Mouse (Mus musculus): ENCODE data around the gene Mvb12b. TPM values are rescaled to one million over a fixed set of nuclear protein-coding genes. Genes with fewer than 3 reads are reported as not detected.
A peak's percentile ranks its signal among the peaks of the same experiment; 100 is the strongest.

The Mvb12b gene
- total and polyA plus RNA-seq, 3 experiments: 16.3 to 27.8 (median 23.3) TPM

DNA sequence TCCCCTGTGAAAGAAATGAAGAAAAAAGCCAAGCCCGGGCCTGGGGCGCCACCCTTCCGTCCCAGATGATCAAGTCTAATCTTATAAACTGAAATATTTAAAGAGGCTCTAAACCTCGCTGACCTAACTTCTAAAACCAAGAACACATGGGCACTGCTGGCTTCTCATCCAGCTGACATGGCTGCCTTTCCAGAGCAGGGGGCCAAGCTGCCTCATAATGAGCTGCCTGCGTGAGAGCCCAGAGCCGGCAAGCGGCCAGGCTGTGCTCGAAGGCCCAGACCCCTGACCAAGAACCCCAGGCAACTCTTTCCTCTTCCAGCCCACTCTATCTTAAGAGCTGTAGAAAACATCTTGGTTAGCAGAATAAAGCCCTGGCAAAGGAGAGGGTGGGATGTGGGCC lies 73.2 kb downstream of the Mvb12b start:
- DNase-seq: no peak

DNA sequence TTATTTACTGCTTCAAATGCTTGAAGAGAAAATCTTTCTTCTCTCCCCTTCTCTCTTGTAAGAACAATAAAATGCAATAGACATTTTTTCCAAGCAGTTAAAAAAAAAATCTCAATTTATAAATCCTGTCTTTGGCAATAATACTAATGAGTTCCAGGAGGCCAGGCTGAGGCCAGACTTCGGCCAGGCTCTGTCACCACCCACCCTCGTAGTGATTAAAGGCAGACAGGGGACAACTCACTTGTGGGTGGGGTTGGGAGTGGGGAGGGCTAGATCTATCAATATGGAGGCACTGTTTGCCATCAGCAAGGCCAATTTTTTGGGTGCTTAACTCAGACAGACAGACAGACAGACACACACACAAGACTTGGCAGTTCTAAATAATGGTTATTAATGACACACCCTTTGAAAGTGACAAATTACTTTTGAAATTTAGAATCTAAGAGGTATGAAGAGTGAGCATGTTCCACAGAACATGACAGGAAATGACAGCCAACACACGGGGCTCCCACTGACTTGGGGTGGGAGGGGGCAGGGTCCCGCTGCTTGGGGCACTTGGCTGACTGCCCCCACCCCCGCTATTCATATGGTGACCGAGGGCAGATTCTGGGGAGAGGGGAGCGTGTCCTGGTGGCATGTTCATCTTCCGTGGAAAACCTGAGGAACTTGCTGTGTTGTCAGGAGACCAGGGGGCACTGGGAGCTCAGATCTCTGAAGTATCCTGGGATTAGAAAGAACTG lies 74.1 kb downstream of the Mvb12b start:
- no peak for DNase-seq

DNA sequence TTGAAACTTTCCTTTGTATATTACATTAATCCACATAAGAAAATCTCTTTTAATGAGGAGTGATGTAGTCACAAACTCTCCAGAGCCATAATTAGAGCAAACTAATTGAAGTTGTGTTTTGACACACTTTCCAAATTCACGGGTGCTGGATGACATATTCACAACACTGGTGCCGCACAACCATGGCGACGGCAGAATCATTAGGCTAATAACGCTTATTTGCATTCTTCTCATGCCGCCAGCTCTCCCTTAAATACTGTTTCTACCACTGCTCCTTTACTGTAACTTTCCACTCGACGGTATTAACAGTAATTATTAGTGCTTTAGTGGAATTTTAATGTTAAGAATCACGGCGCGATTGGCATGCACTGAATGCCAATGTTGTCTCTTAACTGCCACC lies 74.8 kb downstream of the Mvb12b start:
- DNase-seq: no peak

DNA sequence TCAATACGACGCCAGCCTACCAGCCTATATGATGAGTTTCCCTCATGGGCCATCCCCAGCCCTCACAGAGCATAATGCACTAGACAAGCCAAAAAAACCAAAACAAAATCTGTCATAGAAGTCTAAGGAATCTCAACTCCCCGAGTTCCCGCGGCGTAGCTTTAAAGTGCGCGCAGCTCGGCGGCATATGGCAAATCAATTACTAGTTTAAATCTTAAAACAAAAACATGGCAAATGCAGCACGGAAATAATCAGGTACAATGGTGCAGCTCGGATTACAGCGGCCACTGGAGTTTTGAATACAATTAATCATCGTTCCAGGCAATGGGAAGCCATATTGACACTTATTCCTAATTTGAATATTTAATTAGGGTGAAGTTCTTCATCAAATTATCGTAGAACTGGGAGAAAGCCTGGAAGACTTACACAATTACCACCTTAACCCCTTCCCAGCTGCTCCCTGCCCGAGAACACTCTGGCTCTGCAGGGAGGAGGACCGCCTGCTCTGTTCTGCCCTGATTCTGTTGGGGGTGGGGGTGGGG lies 76.3 kb downstream of the Mvb12b start:
- DNase-seq: no peak

DNA sequence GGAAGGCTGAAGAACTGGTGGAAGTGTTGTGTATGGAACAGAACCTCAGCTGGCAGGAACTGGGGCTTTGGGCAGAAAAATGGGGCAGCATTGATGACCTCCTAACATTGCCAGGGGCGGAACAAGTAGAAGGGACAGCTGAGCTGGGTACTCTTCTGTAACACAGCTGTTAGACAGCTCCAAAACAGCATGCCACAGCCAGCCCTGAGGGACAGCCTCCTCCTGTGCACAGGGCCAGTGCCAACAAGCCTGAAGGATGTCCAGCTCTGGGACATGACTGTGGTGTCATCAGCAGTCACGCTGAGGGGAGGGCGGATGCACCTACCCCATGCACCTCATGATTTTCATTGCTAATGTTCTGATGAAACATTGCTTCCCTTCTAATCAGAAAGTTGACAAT lies 78.7 kb downstream of the Mvb12b start:
- no peak for DNase-seq

DNA sequence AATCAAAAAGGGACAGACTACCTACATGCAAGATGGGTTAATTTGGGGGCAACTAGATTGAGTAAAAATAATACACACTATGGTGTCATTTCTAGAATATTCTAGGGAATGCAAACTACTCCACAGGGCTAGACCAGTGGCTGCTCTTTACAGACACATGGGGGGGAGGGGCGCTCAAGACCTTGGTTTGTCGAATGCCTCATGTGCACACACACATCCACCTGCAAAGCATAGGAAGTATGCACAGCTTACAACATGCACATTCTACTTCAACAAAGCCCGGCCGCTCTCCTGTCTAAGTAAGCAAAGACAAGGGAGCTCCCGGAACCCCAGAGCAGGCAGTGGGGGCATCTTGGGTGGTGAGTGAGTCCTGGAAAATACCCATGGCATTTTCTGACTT lies 79.7 kb downstream of the Mvb12b start:
- no peak for DNase-seq

DNA sequence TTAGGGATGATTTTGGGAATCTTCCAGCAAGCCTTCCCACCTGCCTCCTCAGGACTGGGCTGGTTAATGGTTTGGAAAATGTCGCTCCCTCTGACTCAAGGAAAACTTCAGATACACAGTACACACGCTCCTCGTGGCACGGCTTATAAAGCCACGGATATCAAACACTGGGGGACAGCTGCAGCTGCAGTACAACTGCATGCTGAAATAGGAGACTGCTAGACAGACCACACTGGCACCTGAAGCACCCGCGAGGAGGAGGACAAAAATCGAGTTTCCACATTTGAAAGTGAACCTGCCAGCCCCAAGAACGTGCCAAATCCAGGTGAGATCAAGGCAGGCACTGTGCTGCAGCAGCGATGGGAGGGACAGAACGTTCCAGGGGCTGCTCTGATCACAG lies 82.1 kb downstream of the Mvb12b start:
- no peak for DNase-seq

DNA sequence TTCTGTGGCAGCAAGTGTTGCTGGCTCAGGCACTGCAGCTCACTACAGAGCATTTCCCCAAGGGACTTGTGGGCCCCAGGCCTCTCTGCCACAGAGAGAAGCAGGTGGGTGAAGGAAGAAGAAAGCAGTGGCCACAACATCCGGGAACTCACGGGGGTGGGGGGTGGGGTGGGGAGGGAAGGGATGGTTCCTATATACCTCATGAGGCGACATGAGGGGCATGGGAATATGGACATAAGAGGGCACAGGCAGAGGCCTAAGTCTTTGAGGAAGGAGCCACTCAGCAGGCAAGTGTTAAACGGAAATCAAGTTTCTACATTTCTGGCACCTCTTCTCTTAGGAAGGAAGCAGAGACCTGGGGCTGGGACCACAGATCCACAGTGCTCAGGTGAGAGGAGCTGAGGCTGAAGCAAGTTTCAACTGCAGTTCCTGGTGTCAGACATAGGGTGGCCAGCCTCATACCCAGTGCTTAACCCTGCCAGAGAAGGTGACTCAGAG lies 84.0 kb downstream of the Mvb12b start:
- no peak for DNase-seq

DNA sequence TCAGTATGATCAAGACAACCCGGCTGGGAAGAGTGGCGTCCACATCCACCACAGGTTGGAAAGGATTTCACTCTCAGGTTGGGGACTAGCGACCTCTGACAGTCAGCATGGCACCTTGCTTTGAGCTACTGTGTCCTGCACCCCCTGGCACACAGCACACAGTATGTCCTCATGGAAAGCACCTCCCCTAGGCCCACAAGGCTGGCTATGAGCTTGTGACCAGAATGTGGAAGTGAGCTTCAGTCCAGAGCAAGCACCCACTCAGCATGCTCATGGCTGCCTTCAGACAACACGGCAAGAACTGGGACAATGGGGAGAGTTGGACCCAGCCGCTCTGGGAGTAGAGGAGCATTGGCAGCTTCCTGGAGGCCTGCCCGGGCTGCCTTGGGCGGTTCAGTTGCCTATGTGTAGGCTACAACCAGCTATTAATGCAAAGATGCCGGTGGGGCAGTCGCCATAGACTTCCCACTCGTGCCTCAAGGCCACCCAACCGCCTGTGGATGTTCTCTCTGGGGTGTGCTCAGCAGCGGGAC lies 84.6 kb downstream of the Mvb12b start:
- no peak for DNase-seq

DNA sequence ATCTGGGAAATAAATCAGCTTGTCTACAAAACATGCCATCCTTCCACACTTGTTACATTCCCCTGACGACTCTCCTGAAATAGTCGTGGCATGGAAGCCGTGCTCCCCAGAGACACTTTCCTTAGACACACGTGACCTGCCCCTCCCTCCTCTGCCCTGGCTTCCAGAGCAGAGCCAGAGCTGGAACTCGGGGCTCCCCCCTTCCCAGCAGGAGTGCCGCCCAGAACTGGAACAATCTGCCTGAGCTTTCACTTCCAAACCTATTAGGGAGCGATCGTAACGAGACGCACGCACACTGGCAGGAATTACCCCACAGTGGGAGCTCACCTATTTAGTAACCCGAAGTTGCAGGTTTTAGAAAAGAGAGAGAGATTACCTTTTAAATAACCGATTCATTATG lies 86.0 kb downstream of the Mvb12b start:
- DNase-seq: no peak

DNA sequence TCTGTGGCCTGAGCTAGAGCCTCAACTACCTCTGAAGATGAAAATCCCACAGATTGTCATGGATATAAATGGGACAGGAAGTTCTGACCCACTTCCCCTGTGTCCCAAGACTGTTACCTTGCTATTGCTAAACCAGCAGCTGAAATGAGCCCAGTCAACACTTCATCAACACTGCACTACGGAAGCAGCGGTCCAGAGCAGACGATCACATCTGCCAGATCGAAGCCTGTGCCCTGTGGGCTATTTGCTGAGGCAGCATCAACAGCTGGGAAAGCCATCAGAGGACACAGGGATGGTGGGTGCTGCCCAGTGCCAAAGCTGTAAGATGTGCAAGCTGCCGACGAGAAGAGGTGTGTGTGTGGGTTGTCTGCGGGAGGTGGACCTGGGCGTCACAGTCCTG lies 86.4 kb downstream of the Mvb12b start:
- no peak for DNase-seq

DNA sequence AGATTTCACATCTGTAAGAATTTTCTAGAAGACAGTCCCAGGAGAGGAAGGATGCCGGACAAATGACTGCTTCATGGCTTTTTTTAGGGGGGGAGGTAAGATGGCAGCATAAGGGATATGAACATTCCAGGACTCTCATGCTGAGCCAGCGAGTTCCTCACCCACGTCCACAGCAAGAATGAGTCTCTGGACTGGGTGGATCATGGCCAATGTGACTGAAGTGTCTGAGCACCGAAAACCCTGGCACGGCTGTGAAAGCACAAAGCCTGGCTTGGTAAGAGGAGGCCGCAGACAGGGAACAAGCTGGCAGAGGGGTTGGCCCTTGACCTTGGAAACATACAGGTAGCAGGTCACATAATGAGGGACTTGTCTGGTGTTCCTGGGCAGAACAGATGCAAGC lies 87.5 kb downstream of the Mvb12b start:
- DNase-seq: no peak

DNA sequence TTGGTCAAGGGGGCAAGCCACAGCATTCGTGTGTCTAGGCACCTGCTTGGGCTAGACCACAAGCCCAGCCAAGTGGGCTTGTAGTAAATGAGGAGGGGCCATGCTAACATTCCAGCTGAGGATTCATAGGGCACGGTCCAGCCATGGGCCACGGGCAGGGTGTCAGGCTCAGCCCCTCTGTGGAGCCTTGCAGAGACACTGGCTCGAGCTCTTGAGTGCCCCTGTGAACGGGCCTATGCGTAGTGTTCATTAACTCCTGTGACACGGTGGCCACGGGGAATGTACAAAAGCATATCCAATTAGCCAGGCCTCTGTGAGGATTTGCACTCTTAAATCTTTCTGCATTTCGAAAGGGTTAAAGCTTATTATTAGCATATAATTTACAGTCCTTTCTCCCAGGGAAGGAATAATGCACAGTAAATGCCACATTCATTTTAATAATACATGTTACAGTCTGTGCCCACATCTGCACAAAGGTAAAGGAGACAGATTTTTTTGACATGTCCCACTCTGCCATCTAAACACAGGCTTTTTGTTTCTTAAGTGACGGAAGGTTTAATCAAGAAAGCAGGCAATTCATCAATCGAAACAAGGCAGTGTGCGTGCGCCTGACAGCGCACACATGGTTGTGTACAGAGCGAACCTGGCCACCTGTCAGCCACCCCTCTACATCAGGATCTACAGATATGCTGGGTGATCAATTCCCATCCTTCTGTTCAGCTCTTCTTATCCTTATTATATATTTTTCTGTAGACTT lies 91.9 kb downstream of the Mvb12b start:
- no peak for DNase-seq

DNA sequence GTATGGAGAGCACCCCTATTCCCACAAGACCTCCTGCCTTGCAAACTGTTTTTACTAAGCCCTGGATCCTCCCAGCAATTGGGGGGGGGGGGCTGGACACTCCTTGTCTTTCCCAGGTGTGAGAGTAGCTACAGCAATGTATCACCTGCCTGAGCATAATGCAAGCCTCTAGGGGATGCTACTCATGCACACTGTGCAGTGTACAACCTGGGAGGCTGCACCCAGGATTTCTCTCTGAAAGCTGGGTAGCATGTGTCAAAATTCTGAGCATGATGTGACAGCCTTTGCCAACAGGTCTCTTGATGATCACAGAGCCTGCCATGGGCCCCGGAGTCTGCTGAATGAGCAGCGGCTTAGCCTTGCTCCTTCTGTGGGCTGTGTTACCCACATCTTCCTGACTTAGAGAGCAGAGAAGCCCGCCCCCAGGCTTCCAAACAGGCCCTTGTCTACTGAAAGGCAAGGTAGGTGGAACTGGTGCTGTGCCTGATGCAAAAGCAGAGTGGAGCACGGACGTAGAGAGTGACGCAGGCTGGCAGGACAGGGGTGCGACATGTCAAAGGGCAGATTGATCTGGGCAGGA lies 92.7 kb downstream of the Mvb12b start:
- DNase-seq: no peak

DNA sequence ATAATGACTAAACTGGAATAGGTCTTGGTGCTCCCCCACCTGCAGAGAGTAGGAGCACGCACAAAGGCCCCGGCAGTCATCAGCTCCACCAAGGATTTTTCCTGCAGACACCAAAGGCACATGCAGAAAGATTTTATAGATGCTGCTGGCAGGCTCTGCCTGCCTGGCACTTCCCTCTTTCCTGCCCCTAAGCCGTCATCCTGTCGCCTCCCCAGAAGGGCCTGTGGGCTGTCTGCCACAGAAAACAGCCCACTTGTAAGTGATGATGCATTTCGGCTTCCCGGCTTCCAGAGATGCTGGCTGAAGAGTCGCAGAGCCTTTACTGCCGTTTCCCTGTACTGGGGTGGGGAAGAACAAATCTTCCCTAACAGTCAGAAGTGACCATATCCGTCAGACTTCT lies 93.3 kb downstream of the Mvb12b start:
- no peak for DNase-seq

DNA sequence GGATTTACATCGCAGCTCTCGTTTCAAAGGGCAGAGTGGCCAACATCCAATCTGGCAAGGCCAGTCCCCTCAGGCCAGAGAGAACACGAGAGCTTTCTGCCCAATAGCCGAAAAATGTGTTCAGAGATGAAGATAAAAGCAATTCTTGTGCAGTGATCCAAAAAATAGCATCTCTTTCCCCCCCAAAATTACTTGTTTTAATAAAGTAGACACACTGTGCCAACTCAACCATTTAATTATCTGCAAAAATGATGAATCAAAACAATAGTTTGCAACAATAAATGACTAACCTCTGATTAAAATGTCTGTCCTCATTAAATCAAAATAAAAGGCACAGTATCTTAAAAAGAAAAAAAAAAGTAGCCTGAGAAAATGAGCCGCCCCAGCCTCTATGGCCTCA lies 97.4 kb downstream of the Mvb12b start:
- no peak for DNase-seq

DNA sequence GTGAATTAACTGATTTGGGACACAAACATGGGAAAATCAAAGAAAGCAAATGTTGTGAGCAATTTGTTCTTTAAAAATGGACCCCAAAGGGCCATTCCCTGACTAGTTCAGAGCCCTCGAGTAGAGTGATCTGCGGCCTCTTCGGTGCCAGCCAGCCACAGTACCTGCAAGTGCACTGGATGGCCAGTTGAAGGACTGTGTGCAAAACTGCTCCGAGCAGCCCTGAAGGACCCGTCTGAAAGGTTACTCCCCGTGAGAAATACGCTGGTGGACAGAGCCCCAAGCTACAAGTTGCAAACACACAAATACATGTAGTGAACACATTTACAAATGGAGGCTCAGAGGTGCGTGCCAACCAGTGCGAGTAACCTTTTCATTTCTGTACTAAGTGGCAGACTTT lies 98.0 kb downstream of the Mvb12b start:
- DNase-seq: no peak

DNA sequence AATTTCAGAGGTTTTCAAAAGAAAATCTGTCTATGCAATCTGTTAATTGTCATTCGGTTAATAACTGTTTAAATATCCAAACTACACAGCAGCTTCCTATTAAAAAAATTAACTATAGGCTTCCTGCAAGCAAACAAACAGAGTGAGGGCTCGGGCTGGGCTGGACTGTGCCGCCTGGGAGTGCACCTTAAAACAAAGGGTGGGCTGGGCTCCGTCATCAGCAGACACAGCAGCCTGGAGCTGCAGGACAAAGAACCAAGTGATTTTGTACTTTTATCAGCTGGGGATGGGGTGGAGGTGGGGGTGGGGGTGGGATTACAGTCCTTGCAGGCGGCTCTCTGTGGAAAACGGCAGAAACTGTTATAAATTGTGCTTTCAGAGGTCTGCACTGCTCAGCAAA lies 98.5 kb downstream of the Mvb12b start:
- DNase-seq: no peak

DNA sequence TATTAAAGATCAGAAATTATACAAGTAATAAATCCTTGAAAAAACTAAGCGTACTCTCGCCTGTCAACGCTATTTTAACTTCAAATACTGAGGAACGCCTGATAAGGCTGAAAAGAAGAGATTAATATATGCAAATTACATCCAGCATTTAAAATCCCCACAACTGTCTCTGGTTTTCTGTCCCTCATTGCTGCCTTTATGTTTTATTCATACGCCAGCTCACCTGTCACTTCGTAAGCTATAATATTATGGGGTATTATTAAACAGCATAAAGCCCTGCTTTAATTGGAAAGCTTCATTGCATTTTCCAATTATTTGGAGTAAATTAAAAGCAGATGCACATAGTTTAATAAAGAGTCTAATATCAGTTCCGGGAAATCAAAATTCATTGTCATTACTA lies 98.9 kb downstream of the Mvb12b start:
- no peak for DNase-seq

DNA sequence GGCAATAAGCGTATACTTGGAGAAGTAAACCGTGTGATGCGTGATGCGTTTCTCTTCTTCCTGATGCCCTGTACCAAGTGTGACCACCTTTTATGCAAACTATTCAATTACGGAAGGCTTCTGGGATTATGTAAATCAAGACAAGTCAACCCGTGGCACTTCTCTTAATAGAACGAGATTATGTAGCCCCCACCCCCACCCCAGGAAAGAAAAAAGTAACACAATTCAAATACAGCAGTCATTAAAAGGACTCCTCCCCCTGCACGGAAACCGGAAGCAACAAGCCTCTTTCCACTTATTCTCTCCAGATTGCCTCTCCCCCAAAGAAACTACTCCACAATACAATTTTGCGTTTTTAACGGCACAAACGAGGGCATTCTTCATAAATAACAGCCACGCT lies 99.6 kb downstream of the Mvb12b start:
- DNase-seq: no peak

DNA sequence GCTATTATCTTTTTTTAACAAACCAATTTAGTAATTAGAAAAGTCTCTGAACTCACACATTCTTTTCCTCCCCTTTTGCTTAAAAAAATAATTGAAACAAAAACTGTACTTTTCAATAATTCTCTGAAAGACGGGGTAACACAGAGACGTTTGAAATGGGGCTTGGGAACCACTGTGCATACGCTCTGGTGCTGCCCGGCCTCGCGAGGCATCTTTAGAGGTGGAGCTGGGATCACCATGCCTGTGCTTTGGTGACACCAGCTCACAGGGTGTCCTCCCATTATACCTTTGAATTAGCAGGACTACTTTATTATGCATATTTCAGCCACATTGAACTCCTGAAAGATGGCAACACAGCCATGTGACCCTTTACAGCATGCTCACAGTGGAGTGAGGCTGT lies 101.7 kb downstream of the Mvb12b start:
- DNase-seq: no peak

DNA sequence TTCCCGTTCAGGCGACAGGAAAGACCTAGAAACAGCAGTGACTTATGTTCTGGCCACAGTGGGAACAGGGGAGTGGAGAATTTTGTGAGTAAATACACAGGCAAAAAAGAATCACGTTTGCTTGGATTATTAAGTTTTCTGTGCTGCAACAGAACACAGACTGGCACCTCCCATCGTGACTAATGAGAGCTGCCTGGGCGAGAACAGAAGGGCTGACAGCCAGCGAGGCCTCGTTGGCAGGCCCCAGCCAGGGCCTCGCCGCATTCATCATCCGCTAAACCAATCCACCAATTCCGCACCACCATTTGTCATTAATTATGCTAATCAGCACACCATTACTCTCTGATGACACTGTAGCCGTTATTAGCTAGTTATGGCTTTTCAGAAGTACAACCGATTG lies 102.2 kb downstream of the Mvb12b start:
- DNase-seq: peak; percentile 9

DNA sequence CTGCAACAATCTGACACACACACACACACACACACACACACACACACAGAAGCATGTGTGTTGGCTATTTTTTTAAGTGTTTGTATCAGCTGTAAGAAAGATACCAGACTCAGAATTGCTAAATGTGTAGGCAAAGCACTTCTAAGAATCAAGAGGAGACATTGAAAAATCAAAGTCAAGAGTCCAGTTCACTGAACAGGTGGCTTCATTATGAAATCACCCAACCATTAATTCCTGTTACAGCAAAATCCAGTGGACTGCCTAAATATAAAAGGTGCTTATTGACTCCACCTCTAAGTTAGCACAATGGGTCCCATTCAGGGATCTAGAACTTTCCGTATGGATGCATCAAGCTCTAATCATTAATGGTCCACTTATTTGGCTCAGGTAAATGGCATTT lies 103.0 kb downstream of the Mvb12b start:
- no peak for DNase-seq

Data from adrenal gland, adult 2 months (tissue).